Mouse (Mus musculus) heart, postnatal 0 days (tissue): Measurements from ENCODE around the gene Gm45213.

Experiments used
- CTCF ChIP-seq: IDR thresholded peaks from 2 replicates; pipeline ENCODE4 v1.5.1; 2016; ENCODE audit warnings: antibody characterized with exemption, control low read depth, low read depth
- EP300 ChIP-seq: IDR thresholded peaks from 2 replicates; pipeline ENCODE4 v1.6.1; 2016; ENCODE audit warnings: antibody characterized with exemption, low read depth

DNA sequence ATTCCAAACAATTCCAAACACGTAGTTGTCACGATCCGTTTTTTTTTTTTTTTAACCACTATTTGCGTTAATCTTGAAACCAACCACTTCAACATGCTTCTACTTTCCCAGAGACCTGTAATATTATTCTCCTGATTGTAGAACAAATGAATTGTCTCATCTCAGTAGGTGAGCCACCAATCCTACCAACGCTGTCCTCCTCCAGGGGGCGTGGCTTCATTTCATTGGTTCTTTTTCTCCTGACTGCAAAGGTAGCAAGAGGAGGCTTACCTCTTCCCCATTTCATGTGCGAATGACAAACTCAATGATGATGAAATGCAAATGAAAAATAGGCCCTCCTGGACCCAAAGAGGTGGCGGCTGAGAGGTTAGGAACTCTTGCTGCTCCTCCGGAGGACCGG, 38.3 kb upstream of the Gm45213 start:
- TF ChIP-seq CTCF (no peak), EP300 (no peak)
